Mouse (Mus musculus) erythroblast, embryonic 14.5 days (primary cell): ENCODE data around the gene Rft1. TPM values are rescaled to one million over a fixed set of nuclear protein-coding genes. Genes with fewer than 3 reads are reported as not detected.

ENCODE experiments used
- H3K27me3 ChIP-seq: 2 replicates; pipeline ENCODE4 v1.6.1; 2012; ENCODE audit warnings: inconsistent platforms; ENCODE audit not compliant: control insufficient read depth
- H3K36me3 ChIP-seq: 2 replicates; pipeline ENCODE4 v1.6.1; 2012; ENCODE audit warnings: mild to moderate bottlenecking, inconsistent platforms; ENCODE audit not compliant: control insufficient read depth
- H3K4me1 ChIP-seq: 2 replicates; pipeline ENCODE4 v1.6.1; 2012; ENCODE audit warnings: inconsistent platforms; ENCODE audit not compliant: control insufficient read depth
- H3K4me3 ChIP-seq: replicated peaks from 2 replicates; pipeline ENCODE3; 2012; ENCODE audit warnings: moderate library complexity, mild to moderate bottlenecking, inconsistent platforms
- H3K9me3 ChIP-seq: 2 replicates; pipeline ENCODE4 v1.6.1; 2012; ENCODE audit warnings: low read length, inconsistent platforms, mixed read lengths; ENCODE audit not compliant: control insufficient read depth
- GATA1 ChIP-seq: IDR thresholded peaks from 2 replicates; pipeline ENCODE4 v1.6.1; 2012; ENCODE audit warnings: low read length, inconsistent platforms, mixed read lengths
- TAL1 ChIP-seq: IDR thresholded peaks from 3 replicates; pipeline ENCODE4 v1.6.1; 2012; ENCODE audit warnings: low read length, inconsistent platforms, mixed read lengths
- polyA plus RNA-seq: library from polyadenylated mRNA; stranded (reverse); fragments of >175 nt; gene quantifications from 2 replicates; pipeline ENCODE4 v1.2.3, GENCODE M21; 2012

Rft1 gene
- polyA plus RNA-seq, 1 experiment = 0.05 TPM

DNA sequence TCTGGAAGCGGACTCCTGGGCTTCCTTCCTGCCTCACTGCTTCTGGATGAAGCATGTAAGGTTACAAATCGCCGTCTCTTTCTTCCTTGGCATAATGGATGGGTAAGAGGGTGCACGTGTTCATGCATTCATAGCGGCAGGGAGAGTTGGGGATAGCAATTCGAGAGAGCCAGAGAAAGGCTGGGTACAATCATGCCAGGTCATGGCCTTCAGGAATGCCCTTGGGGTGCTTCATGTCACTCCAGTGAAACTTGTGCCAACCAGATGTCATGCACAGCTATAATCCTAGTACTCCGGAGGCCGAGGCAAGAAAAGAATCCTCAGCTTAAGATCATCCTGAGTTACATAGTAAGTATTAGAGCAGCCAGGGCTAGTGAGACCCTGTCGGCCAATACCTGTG, 17.7 kb upstream of the Rft1 start:
- no peak for TF ChIP-seq GATA1
- no peak for TF ChIP-seq TAL1
- Histone ChIP-seq H3K36me3 (no peaks in the 10 kb centered on the region), H3K4me1 (no peaks in the 10 kb centered on the region), H3K4me3 (no peak overlapping the region), H3K9me3 (no peaks in the 10 kb centered on the region), H3K27me3 (0 out of 2 replicates have a peak, but pooled peaks cover 2% of the 10 kb centered on the region)

DNA sequence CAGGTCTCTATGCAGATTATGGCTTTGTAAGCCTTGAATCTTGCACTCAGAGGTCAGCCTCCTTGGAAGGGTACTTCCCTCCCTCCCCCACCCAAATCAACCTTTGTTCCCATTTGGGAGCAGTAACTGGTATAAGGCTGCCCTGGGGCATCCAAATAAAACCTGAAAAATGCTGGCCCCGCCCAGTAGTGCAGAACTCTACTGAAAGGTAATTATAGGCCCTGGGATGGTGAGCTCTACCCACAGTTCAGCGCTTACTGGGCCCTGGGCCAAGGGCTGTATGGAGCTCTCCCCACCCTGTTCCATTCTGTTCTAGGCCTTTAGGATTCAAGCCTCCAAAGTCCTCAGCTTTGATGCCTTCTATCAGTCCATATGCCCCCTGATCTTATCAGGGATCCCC, 17.1 kb upstream of the Rft1 start:
- no peaks in the 10 kb centered on the region for H3K36me3 ChIP-seq
- no peaks in the 10 kb centered on the region for H3K4me1 ChIP-seq
- TF ChIP-seq TAL1 = no peak
- no peak for TF ChIP-seq GATA1
- no peak overlapping the region for H3K4me3 ChIP-seq
- no peaks in the 10 kb centered on the region for H3K9me3 ChIP-seq
- H3K27me3 ChIP-seq = 0 out of 2 replicates have a peak, but pooled peaks cover 2% of the 10 kb centered on the region

DNA sequence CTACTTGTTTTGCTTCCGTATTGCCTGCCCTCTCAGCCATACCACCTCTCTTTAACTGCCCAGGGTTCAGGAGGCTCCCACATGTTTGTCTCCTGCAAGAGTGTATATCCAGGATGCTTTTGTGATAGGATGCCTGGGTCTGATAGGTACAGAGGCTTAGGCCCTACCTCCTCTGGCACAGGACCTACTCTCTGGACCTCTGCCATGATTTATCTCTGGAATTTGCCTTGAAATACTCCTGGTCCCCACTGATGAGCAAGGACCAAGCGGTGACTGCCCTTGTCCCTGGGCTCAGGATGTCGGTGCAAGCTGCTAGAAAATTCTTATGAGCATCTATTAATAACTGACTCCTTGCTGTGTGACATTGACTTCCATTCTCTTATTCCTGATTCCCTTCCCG, 16.2 kb upstream of the Rft1 start:
- TF ChIP-seq GATA1 = no peak
- TF ChIP-seq TAL1 = no peak
- H3K27me3 ChIP-seq = 0 out of 2 replicates have a peak, but pooled peaks cover 2% of the 10 kb centered on the region
- H3K4me1 ChIP-seq = no peaks in the 10 kb centered on the region
- H3K4me3 ChIP-seq = no peak overlapping the region
- H3K36me3 ChIP-seq = no peaks in the 10 kb centered on the region
- H3K9me3 ChIP-seq = no peaks in the 10 kb centered on the region

DNA sequence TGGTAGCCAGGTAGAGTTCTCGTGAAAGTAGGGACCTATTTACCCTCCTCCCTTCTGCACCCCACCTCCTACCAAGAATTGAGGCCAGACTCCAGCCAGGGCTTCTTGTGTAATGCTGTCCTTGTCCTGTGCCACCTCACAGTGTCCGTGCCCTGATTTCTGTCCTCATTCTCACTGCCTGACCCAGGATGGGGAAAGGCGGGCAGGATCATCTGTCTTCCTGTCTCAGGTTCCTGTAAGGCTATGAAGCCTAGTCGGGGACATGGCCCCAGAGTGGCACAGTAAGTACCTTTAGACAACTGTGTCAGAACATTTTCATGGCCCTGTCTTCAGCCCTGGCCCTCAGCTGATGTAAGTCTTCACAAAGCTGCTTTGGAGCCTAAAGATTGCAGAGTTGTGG, 15.5 kb upstream of the Rft1 start:
- no peaks in the 10 kb centered on the region for H3K4me1 ChIP-seq
- H3K4me3 ChIP-seq = no peak overlapping the region
- TF ChIP-seq TAL1 (no peak), GATA1 (no peak)
- 0 out of 2 replicates have a peak, but pooled peaks cover 2% of the 10 kb centered on the region for H3K27me3 ChIP-seq
- H3K9me3 ChIP-seq = no peaks in the 10 kb centered on the region
- H3K36me3 ChIP-seq = no peaks in the 10 kb centered on the region

DNA sequence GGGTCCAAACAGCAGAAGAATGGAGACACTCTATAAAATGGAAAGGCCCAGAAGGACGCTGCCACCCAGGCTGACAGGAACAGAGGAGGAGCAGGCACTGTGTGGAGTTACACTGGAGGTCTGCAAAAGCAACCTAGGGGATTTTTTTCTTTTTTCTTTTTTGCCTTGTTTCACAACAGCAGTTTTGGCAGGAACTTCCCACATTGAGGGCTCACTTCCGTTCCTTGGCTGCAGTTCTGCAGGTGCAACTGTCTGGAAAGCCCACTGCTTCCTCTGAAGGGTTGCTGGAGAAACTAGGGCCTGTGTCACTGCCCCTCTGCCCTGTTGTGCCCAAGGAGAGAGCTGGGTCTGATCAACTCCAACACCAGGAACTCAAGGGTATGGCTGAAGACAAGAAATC, 12.4 kb upstream of the Rft1 start:
- TF ChIP-seq TAL1 (no peak), GATA1 (no peak)
- Histone ChIP-seq H3K4me1 (no peaks in the 10 kb centered on the region), H3K27me3 (0 out of 2 replicates have a peak, but pooled peaks cover 2% of the 10 kb centered on the region), H3K9me3 (no peaks in the 10 kb centered on the region), H3K36me3 (no peaks in the 10 kb centered on the region), H3K4me3 (no peak overlapping the region)

DNA sequence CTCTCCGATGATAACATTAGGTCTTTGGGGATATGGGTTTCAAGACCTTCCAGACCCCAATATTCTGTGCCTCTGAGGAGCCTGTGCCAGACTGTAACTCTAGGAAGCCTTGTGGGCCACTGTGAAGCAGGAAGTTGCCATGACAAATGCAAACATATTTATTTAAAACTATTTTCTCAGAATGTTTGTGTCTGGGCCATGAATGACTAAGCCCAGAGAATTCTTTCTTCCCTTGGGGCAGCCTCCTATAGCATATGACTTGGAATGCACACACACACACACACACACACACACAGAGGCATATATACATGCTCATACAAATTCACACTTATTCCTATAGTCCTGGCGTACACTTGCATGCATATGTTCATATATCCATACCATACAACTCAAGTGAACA, 10.1 kb upstream of the Rft1 start:
- Histone ChIP-seq H3K4me1 (no peaks in the 10 kb centered on the region), H3K9me3 (no peaks in the 10 kb centered on the region), H3K27me3 (no peaks in the 10 kb centered on the region), H3K36me3 (no peaks in the 10 kb centered on the region), H3K4me3 (no peak overlapping the region)
- TF ChIP-seq TAL1 = no peak
- no peak for TF ChIP-seq GATA1

DNA sequence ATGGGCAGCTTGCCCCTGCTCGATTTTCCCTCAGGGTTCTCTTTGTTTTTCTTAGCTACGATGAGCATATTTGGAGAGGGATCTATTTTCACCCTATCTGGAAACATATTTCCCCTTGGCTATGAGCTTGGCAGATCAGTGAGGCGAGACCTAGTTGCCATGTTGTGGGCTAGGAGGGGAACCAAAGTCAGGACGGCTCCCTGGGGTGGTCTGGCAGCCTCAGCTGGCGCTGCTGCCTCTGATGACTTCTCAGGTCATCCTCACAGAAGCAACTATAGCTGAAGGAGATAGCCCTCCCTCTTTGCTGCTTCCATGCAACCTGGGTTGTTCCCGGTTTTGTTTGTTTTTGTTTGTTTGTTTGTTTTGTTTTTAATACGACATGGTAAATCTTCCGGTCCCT, 9.1 kb upstream of the Rft1 start:
- no peak for TF ChIP-seq TAL1
- TF ChIP-seq GATA1 = no peak
- Histone ChIP-seq H3K4me1 (no peaks in the 10 kb centered on the region), H3K4me3 (no peak overlapping the region), H3K36me3 (no peaks in the 10 kb centered on the region), H3K9me3 (no peaks in the 10 kb centered on the region), H3K27me3 (no peaks in the 10 kb centered on the region)

DNA sequence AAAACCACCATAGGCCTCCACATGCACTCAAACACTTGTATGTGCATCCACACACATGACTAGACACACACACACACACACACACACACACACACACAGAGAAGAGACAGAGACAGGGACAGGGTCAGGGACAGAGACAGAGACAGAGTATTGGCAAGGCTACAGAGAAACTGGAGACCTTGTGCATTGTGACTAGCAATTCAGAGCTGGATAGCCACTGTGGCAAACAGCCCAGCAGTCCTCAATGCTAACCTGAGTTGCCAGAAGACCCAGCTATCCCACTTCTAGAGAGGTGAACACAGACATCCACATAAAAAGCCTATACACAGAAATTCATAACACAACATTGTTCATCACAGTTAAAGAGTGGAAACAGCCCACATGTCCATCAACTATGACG, 7.7 kb upstream of the Rft1 start:
- H3K27me3 ChIP-seq = no peaks in the 10 kb centered on the region
- H3K4me3 ChIP-seq = no peak overlapping the region
- no peaks in the 10 kb centered on the region for H3K9me3 ChIP-seq
- TF ChIP-seq TAL1 = no peak
- TF ChIP-seq GATA1 = no peak
- H3K36me3 ChIP-seq = no peaks in the 10 kb centered on the region
- no peaks in the 10 kb centered on the region for H3K4me1 ChIP-seq

DNA sequence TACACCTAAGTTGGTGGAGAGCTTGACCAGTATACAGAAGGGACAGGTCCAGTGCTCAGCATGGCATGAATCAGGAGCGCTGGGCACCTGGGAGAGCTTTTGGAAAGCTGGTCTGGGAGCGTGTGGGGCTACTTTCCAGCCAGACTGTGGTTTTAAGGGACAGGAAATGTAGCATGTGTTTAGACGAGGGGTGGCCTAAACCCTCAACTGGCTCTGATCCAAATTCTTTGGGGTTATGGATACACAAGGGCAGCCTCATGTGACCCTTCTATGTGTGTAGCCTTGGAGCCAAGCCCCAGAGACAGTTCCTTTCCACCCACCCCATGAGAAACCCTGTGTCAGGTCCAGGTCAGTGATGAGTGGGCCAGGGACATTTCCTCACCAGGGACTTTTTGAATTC, 5.7 kb upstream of the Rft1 start:
- Histone ChIP-seq H3K4me3 (no peak overlapping the region), H3K36me3 (no peaks in the 10 kb centered on the region), H3K9me3 (no peaks in the 10 kb centered on the region), H3K4me1 (peaks cover 3% of the 10 kb centered on the region), H3K27me3 (no peaks in the 10 kb centered on the region)
- no peak for TF ChIP-seq TAL1
- TF ChIP-seq GATA1 = no peak

DNA sequence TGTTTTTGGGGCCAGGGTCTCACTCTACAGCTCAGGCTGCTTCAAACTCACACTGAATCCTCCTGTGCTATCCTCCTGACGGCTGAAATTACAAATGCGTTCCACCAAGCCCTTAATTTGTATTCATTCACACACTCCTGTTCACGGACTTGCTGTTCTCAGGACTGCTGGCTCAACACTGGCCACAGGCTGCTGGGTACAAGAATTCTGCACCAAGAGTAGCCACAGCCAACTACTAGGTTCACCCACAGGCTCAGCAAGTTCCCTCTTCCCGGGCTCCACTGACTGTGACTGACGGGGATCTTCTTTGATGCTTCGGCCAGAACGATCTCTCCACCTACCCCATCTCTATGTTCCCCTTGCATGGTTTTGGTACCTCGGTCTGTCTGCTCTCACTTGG, 4.4 kb upstream of the Rft1 start:
- H3K4me1 ChIP-seq = peaks cover 12% of the 10 kb centered on the region
- no peak overlapping the region for H3K4me3 ChIP-seq
- H3K27me3 ChIP-seq = no peaks in the 10 kb centered on the region
- no peaks in the 10 kb centered on the region for H3K9me3 ChIP-seq
- no peaks in the 10 kb centered on the region for H3K36me3 ChIP-seq
- TF ChIP-seq TAL1 (no peak), GATA1 (no peak)
